Mouse (Mus musculus) forelimb bud, embryonic 11.5 days (tissue): Measurements from ENCODE around the gene Socs7.

Source experiments
- DNase-seq: peaks from one replicate; pipeline ENCODE4 v3.0.0-alpha.2; 2012; ENCODE audit warnings: low read depth, low spot score

Socs7 gene

DNA sequence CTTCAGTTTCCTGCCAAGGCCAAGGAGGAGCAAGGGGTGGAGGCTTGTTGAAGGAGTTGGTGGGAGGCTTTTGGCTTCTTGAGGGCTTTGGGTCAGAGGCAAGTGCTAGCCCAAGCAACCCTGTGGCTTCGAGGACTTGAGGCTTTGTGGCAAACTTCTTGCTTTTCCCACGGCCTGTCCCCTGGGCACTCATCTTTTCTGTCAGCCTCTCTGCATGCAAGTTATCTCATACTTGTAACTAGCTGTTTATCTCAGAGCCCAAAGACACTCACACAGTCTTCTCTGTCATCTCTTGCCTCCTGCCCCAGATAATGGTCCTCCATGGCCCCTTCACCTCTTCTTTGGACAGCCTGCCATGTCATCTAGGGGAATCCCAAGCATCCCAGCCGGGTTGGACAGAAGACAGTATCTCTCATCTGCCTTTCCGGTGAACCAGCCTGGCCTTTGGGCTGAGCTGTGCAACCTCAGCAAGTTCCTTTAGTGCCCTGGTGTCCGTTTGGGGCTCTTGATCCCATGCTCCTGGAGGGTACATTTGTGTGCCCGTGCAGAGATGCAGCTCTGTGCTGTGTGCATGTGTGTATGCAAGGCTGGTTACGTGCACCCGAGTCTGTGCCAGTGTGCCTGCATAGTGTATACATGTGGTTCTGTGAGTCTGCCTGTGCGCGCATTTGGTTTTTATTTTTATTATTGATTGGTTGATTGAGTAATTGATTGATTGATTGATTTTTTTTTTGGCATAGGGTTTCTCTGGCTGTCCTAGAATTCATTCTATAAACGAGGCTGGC is 80.7 kb downstream of the Socs7 start:
- DNase-seq, result no peak

DNA sequence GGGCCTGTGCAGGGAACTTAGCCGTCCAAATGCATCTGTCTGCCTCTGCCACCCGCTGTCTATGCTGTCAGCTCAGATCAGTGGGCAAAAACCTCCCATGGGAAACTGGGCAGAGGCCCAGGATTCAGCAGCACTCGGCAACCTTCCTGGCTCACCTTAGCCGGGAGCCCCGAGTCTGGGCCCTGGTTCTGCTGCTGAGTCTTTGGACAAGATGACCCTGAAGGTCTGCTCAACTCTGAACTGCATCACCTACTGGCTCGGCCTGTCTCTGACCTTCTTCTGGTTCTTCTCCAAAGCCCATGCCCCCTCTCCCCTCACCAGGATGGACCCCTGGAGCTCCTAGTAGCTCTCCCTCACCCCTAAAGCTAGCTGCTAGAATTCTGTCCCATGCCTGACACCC is 83.2 kb downstream of the Socs7 start:
- DNase-seq, result no peak

- DNase-seq, result no peak
Measured at GRCm38 (mm10) chr11:97445999-97446511, 83.7 kb downstream of the Socs7 start.

GRCm38 (mm10) chr11:97447979-97448378 is 85.6 kb downstream of the Socs7 start:
- no peak for DNase-seq
